Mouse (Mus musculus) cortical plate, adult 2 months (tissue): Measurements from ENCODE around the gene Prkch.

ENCODE experiments used
- CTCF ChIP-seq: fragments of 200-500 bp; IDR thresholded peaks from 2 replicates; pipeline ENCODE4 v1.5.1; 2011; ENCODE audit warnings: mild to moderate bottlenecking, control low read depth, low read length; ENCODE audit not compliant: insufficient read depth; ENCODE audit errors: extremely low read depth
- POLR2A ChIP-seq: fragments of 200-500 bp; IDR thresholded peaks from 2 replicates; pipeline ENCODE4 v1.6.1; 2011; ENCODE audit warnings: mild to moderate bottlenecking, low read length, control low read depth; ENCODE audit not compliant: insufficient read depth; ENCODE audit errors: extremely low read depth

DNA sequence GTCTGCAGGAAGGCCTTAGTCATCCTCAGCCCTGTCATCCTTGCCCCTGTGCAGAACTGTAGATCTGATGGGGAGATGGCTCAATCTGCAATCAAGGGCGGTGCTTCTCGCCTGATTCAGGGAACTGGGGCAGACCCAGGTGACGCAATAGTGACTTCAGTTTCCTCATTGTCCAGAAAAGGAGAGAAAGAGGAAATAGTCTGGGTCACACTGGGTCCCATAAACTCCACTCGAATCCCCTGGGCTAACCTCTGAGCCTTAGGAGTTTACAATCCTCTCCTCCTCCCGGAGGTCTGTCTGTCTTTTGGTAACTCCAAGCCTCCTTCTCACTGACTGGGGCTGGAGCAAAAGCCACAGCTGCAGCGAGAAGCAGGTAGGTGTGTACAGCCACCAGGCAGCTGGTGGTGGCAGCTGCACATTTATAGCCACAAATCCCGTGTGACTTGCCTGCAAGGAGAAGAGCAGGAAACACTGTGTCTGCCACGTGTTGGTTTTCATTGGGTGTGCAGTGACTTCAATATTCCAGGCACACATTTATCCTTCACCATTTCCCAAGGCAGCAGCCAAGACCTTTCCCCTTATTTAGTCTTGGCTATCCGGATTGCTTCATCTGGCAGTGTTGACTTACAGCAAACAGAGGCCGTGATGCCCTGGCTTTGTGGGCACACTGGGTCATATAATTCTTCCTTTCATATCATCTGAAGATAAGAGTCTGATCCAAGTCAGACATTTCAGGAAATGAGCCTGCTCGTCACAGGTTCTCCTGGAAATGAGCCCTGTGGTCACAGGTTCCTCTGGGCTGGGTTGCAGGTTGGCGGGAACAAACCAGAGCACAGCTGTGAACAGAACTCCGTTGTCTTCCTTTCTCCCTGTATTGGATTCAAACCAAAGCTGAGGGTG lies 195.0 kb downstream of the Prkch start:
- TF ChIP-seq CTCF = no peak
- TF ChIP-seq POLR2A = no peak
